22 mouse cellular contexts compared by ENCODE assay signal in genomic region chr2:75555676-75556075, GRCm38 (mm10).
A peak's percentile ranks its signal among the peaks of the same experiment; 100 is the strongest.
DNase-seq lines count a peak whose midpoint lies in the region; ATAC-seq and TF ChIP-seq lines count a peak whose summit lies in the region.
"Had no signal": no experiment of that assay in that cellular context is flagged by ENCODE, and none has a peak within 500 bp of the region (broad histone marks: within the 10 kb centered on the region; RNA-seq: fewer than 3 reads in every experiment).

No protein-coding gene starts in this region.

- peak; percentile 64 for DNase-seq in heart, adult 11 months
- no peak for DNase-seq in heart, embryonic 10.5 days (ENCODE audit: low spot score)
- DNase-seq in liver, adult 2 months (ENCODE audit: extremely low read depth, low read depth, low spot score) = peak; percentile 67
- DNase-seq in midbrain, embryonic 11.5 days (ENCODE audit: low spot score, missing footprints) = peak; percentile 76
- no peak for DNase-seq in midbrain, embryonic 10.5 days (ENCODE audit: low spot score)
- DNase-seq in limb, embryonic 10.5 days (ENCODE audit: low spot score) = no peak
- DNase-seq in thymus, adult 18-20 months = no peak
- DNase-seq: adrenal gland, adult 2 months; adrenal gland, adult 8-10 months; adrenal gland, postnatal 10 days; adrenal gland, postnatal 14 days; adrenal gland, postnatal 25 days; adrenal gland, postnatal 36 days; B cell, adult 2 months; cerebellum, adult 11 months; cerebellum, adult 11-12 months had no signal

- TF ChIP-seq CTCF in liver, adult 2 months (IDR thresholded peaks at IDR 0.05; ENCODE audit: low read depth, low read length) = no peak

- H3K36me3 ChIP-seq in heart, embryonic 10.5 days = no peaks in the 10 kb centered on the region
- no peaks in the 10 kb centered on the region for H3K36me3 ChIP-seq in liver, adult 2 months (ENCODE audit: control insufficient read depth, insufficient read depth, low read length)
- no peaks in the 10 kb centered on the region for H3K36me3 ChIP-seq in liver, embryonic 12.5 days
- H3K36me3 ChIP-seq in midbrain, embryonic 11.5 days (ENCODE audit: control insufficient read depth, insufficient read depth, low read length) = no peaks in the 10 kb centered on the region
- no peaks in the 10 kb centered on the region for H3K36me3 ChIP-seq in midbrain, embryonic 10.5 days
- no peaks in the 10 kb centered on the region for H3K36me3 ChIP-seq in limb, embryonic 10.5 days
- H3K36me3 ChIP-seq: G1E had no signal

- no peaks in the 10 kb centered on the region for H3K9me3 ChIP-seq in heart, embryonic 10.5 days
- H3K9me3 ChIP-seq in liver, embryonic 12.5 days (replicated peaks) = no peaks in the 10 kb centered on the region
- H3K9me3 ChIP-seq in midbrain, embryonic 11.5 days (ENCODE audit: control insufficient read depth, low read length) = no peaks in the 10 kb centered on the region
- no peaks in the 10 kb centered on the region for H3K9me3 ChIP-seq in midbrain, embryonic 10.5 days (replicated peaks)
- no peaks in the 10 kb centered on the region for H3K9me3 ChIP-seq in limb, embryonic 10.5 days (replicated peaks)
- H3K9me3 ChIP-seq: G1E had no signal

- H3K9ac ChIP-seq in liver, adult 2 months (ENCODE audit: low read depth, low read length) = no peak overlapping the region
- H3K9ac ChIP-seq in liver, embryonic 12.5 days = no peak overlapping the region
- H3K9ac ChIP-seq in midbrain, embryonic 11.5 days (ENCODE audit: low read length) = no peak overlapping the region

- H3K27me3 ChIP-seq in heart, embryonic 10.5 days (ENCODE audit: insufficient read depth, poor library complexity, severe bottlenecking) = no peaks in the 10 kb centered on the region
- H3K27me3 ChIP-seq in liver, adult 2 months (ENCODE audit: control insufficient read depth, insufficient read depth, low read length) = no peaks in the 10 kb centered on the region
- H3K27me3 ChIP-seq in liver, embryonic 12.5 days (replicated peaks) = no peaks in the 10 kb centered on the region
- no peaks in the 10 kb centered on the region for H3K27me3 ChIP-seq in midbrain, embryonic 11.5 days (ENCODE audit: control insufficient read depth, insufficient read depth, low read length)
- no peaks in the 10 kb centered on the region for H3K27me3 ChIP-seq in midbrain, embryonic 10.5 days (ENCODE audit: low read depth, poor library complexity, severe bottlenecking)
- H3K27me3 ChIP-seq in limb, embryonic 10.5 days (ENCODE audit: low read depth, poor library complexity, severe bottlenecking) = no peaks in the 10 kb centered on the region
- H3K27me3 ChIP-seq: CH12.LX had no signal

- ATAC-seq in liver, embryonic 12.5 days = no peak
- ATAC-seq in midbrain, embryonic 11.5 days (ENCODE audit: low FRiP score) = no peak
- ATAC-seq: activated CD4-positive, CD25-positive, alpha-beta regulatory T cell, adult 4 months; CD4-positive, CD25-positive, alpha-beta regulatory T cell, adult 4 months; Patski had no signal

- H3K79me2 ChIP-seq in liver, adult 2 months (ENCODE audit: control insufficient read depth, insufficient read depth, low read length) = no peaks in the 10 kb centered on the region

- H3K4me1 ChIP-seq in heart, embryonic 10.5 days = peaks cover 6% of the 10 kb centered on the region; the same call in 1 of the 2 replicates
- peaks cover 6% of the 10 kb centered on the region for H3K4me1 ChIP-seq in liver, adult 2 months (ENCODE audit: control insufficient read depth, insufficient read depth, low read length)
- H3K4me1 ChIP-seq in liver, embryonic 12.5 days = no peaks in the 10 kb centered on the region
- H3K4me1 ChIP-seq in midbrain, embryonic 11.5 days (ENCODE audit: control insufficient read depth, insufficient read depth, low read length) = no peaks in the 10 kb centered on the region
- H3K4me1 ChIP-seq in midbrain, embryonic 10.5 days = no peaks in the 10 kb centered on the region
- H3K4me1 ChIP-seq in limb, embryonic 10.5 days = peaks cover 22% of the 10 kb centered on the region

- no peak overlapping the region for H3K4me2 ChIP-seq in liver, embryonic 12.5 days
- H3K4me2 ChIP-seq in midbrain, embryonic 11.5 days = no peak overlapping the region

- TF ChIP-seq POLR2A in liver, adult 2 months (IDR thresholded peaks at IDR 0.05; ENCODE audit: extremely low read depth, insufficient read depth, low read length) = no peak

- H3K4me3 ChIP-seq in heart, embryonic 10.5 days = no peak overlapping the region
- H3K4me3 ChIP-seq in liver, adult 2 months (ENCODE audit: insufficient read depth, low read depth, low read length) = no peak overlapping the region
- no peak overlapping the region for H3K4me3 ChIP-seq in liver, embryonic 12.5 days
- H3K4me3 ChIP-seq in midbrain, embryonic 11.5 days (ENCODE audit: low read depth, low read length) = no peak overlapping the region
- no peak overlapping the region for H3K4me3 ChIP-seq in midbrain, embryonic 10.5 days
- no peak overlapping the region for H3K4me3 ChIP-seq in limb, embryonic 10.5 days

- WGBS in heart, embryonic 10.5 days = 87% methylated on average over 8 of the region's 8 CpGs
- WGBS in liver, adult 2 months = 36% methylated on average over 8 of the region's 8 CpGs
- 73% methylated on average over 8 of the region's 8 CpGs for WGBS in liver, embryonic 12.5 days (ENCODE audit: insufficient replicate concordance)
- 86% methylated on average over 8 of the region's 8 CpGs for WGBS in midbrain, embryonic 11.5 days
- WGBS in midbrain, embryonic 10.5 days = 90% methylated on average over 8 of the region's 8 CpGs
- WGBS in limb, embryonic 10.5 days = 91% methylated on average over 8 of the region's 8 CpGs

- no peak overlapping the region for H3K27ac ChIP-seq in heart, embryonic 10.5 days
- no peak overlapping the region for H3K27ac ChIP-seq in liver, adult 2 months (replicated peaks; ENCODE audit: insufficient read depth, low read depth, low read length)
- no peak overlapping the region for H3K27ac ChIP-seq in liver, embryonic 12.5 days
- no peak overlapping the region for H3K27ac ChIP-seq in midbrain, embryonic 11.5 days (ENCODE audit: low read depth, low read length)
- no peak overlapping the region for H3K27ac ChIP-seq in midbrain, embryonic 10.5 days (replicated peaks)
- 0 out of 2 replicates have a peak overlapping the region, but pooled peaks have one; percentile 20 for H3K27ac ChIP-seq in limb, embryonic 10.5 days

Comparison
In these comparisons a context has a peak if more than half of its experiments do, and no peak if none do; other contexts are left out.
1. DNase-seq: peak in heart, adult 11 months (single experiment), liver, adult 2 months (single experiment) and midbrain, embryonic 11.5 days (single experiment); none in heart, embryonic 10.5 days (single experiment), midbrain, embryonic 10.5 days (single experiment), limb, embryonic 10.5 days (single experiment) and thymus, adult 18-20 months (0 of 2).